Mouse (Mus musculus): ENCODE measurements around the gene Dgcr2. TPM values are rescaled to one million over a fixed set of nuclear protein-coding genes. Genes with fewer than 3 reads are reported as not detected.

Dgcr2 gene
- total and polyA plus RNA-seq, 2 experiments from 2014 or later: 94.0 to 178 TPM

DNA sequence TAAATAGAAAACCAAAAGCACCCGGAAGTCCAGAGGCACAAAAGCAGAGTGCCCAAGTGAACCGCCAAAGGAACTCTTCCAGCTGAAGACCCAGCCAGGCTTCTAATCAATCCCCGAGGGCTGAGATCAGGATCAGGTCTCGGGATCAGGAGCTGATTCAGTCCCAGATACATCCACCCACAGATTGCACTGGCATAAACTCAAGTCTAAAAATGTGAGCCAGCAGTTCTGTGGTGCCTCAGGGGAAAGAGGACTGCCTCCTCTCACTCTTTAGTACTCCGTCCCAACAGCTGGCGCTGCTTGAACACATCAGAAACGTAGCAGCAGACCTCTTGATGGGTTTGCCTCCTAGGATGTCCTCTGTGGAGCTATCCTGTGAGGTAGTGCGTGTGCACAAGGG, 81.8 kb downstream of the Dgcr2 start:
- H3K9me3 ChIP-seq (ENCODE audit: low read length): no peaks in the 10 kb centered on the region
- no peaks in the 10 kb centered on the region for H3K36me3 ChIP-seq (ENCODE audit: insufficient read depth, low read length)
- no peaks in the 10 kb centered on the region for H3K27me3 ChIP-seq (ENCODE audit: insufficient read depth, low read length)
- H3K27ac ChIP-seq (ENCODE audit: low read depth, low read length): peak overlapping the region; percentile 67
- DNase-seq (ENCODE audit: low spot score) (no peak), ATAC-seq (ENCODE audit: low FRiP score) (no peak)
- H3K4me2 ChIP-seq (ENCODE audit: low read depth, low read length, poor library complexity, severe bottlenecking): no peak overlapping the region
- WGBS: 78% methylated on average over 8 of the region's 8 CpGs
- TF ChIP-seq CTCF (IDR thresholded peaks at IDR 0.05): no peak
- peaks cover 8% of the 10 kb centered on the region; the same call in 1 of the 2 replicates for H3K4me1 ChIP-seq (ENCODE audit: insufficient read depth, low read length)
- no peak overlapping the region for H3K9ac ChIP-seq (replicated peaks; ENCODE audit: low read length, poor library complexity, severe bottlenecking)
- H3K4me3 ChIP-seq (ENCODE audit: low read depth, low read length): no peak overlapping the region

- peak; percentile 85 for ATAC-seq (ENCODE audit: low FRiP score)
- Histone ChIP-seq H3K27me3 (ENCODE audit: insufficient read depth, low read length) (no peaks in the 10 kb centered on the region), H3K9ac (replicated peaks; ENCODE audit: low read length, poor library complexity, severe bottlenecking) (peak overlapping the region; percentile 62), H3K36me3 (ENCODE audit: insufficient read depth, low read length) (no peaks in the 10 kb centered on the region), H3K9me3 (ENCODE audit: low read length) (no peaks in the 10 kb centered on the region), H3K4me3 (ENCODE audit: low read depth, low read length) (peak overlapping the region; percentile 41), H3K4me1 (ENCODE audit: insufficient read depth, low read length) (peaks cover 8% of the 10 kb centered on the region; the same call in 1 of the 2 replicates), H3K4me2 (ENCODE audit: low read depth, low read length, poor library complexity, severe bottlenecking) (peak overlapping the region; percentile 65), H3K27ac (ENCODE audit: low read depth, low read length) (peak overlapping the region; percentile 67)
- peak; percentile 72 for DNase-seq (ENCODE audit: low spot score)
- TF ChIP-seq CTCF (IDR thresholded peaks at IDR 0.05): peak; percentile 87
- WGBS: under 1% methylated on average over 63 of the region's 63 CpGs
Observed at GRCm38 (mm10) chr16:17815411-17816402, 82.7 kb downstream of the Dgcr2 start.

DNA sequence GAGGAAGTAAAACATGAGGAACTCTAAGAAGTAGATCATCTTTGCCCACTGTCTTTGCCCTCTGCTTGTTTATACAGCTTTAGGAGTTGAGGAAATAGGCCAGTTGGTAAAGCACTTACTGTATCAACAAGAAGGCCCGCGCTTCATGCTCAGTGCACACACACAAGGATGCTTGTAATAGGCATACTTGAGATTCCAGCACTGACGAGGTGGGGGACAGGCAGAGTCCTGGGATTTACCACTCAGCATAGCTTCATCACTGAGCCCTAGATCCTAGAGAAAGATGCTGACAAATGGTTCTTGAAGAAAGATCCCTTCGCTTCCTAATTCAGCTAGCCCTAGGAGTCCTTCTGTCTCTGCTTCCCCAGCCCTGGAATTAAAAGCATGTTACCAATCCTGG, 85.2 kb downstream of the Dgcr2 start:
- Histone ChIP-seq H3K27ac (ENCODE audit: low read depth, low read length) (no peak overlapping the region), H3K36me3 (ENCODE audit: insufficient read depth, low read length) (no peaks in the 10 kb centered on the region), H3K4me3 (ENCODE audit: low read depth, low read length) (no peak overlapping the region), H3K9me3 (ENCODE audit: low read length) (no peaks in the 10 kb centered on the region), H3K4me1 (ENCODE audit: insufficient read depth, low read length) (peaks cover 17% of the 10 kb centered on the region; the same call in 1 of the 2 replicates), H3K27me3 (ENCODE audit: insufficient read depth, low read length) (no peaks in the 10 kb centered on the region), H3K4me2 (ENCODE audit: low read depth, low read length, poor library complexity, severe bottlenecking) (no peak overlapping the region), H3K9ac (replicated peaks; ENCODE audit: low read length, poor library complexity, severe bottlenecking) (no peak overlapping the region)
- no peak for ATAC-seq (ENCODE audit: low FRiP score)
- no peak for DNase-seq (ENCODE audit: low spot score)
- TF ChIP-seq CTCF (IDR thresholded peaks at IDR 0.05): no peak
- 63% methylated on average over 4 of the region's 4 CpGs for WGBS

GRCm38 (mm10) chr16:17812120-17812519, 86.2 kb downstream of the Dgcr2 start:
- DNase-seq (ENCODE audit: low spot score) (peak; percentile 75), ATAC-seq (ENCODE audit: low FRiP score) (no peak)
- no peak overlapping the region for H3K9ac ChIP-seq (replicated peaks; ENCODE audit: low read length, poor library complexity, severe bottlenecking)
- peaks cover 20% of the 10 kb centered on the region; the same call in 1 of the 2 replicates for H3K4me1 ChIP-seq (ENCODE audit: insufficient read depth, low read length)
- no peaks in the 10 kb centered on the region for H3K36me3 ChIP-seq (ENCODE audit: insufficient read depth, low read length)
- no peaks in the 10 kb centered on the region for H3K27me3 ChIP-seq (ENCODE audit: insufficient read depth, low read length)
- no peaks in the 10 kb centered on the region for H3K9me3 ChIP-seq (ENCODE audit: low read length)
- H3K4me2 ChIP-seq (ENCODE audit: low read depth, low read length, poor library complexity, severe bottlenecking): no peak overlapping the region
- 8% methylated on average over 5 of the region's 5 CpGs for WGBS
- H3K4me3 ChIP-seq (ENCODE audit: low read depth, low read length): no peak overlapping the region
- peak; percentile 91 for TF ChIP-seq CTCF (IDR thresholded peaks at IDR 0.05)
- no peak overlapping the region for H3K27ac ChIP-seq (ENCODE audit: low read depth, low read length)

DNA sequence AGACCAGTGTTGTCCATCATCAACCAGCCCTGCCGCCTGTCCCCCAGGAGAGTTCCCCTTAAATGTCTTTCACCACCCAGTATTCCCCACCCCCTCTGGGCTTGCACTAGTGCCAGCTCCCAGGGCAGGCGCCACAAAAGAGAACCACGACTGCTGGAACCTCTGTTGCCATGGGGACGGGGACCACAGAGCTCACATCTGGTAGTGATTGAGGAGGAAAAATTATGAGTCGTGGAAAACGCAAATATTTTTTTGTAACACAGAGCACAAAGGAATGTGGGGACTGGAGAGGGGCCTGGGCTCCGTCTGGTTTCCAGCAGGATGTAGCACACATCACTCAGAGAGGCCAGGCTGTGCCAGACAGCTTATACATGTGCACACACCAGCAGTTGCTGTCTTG, 88.7 kb downstream of the Dgcr2 start:
- Histone ChIP-seq H3K27ac (ENCODE audit: low read depth, low read length) (peak overlapping the region; percentile 43; the same call in 1 of the 2 replicates), H3K4me3 (ENCODE audit: low read depth, low read length) (no peak overlapping the region), H3K4me1 (ENCODE audit: insufficient read depth, low read length) (peaks cover 20% of the 10 kb centered on the region), H3K4me2 (ENCODE audit: low read depth, low read length, poor library complexity, severe bottlenecking) (no peak overlapping the region), H3K36me3 (ENCODE audit: insufficient read depth, low read length) (no peaks in the 10 kb centered on the region), H3K9me3 (ENCODE audit: low read length) (no peaks in the 10 kb centered on the region), H3K27me3 (ENCODE audit: insufficient read depth, low read length) (peaks cover 11% of the 10 kb centered on the region), H3K9ac (replicated peaks; ENCODE audit: low read length, poor library complexity, severe bottlenecking) (no peak overlapping the region)
- DNase-seq (ENCODE audit: low spot score) (no peak), ATAC-seq (ENCODE audit: low FRiP score) (no peak)
- 13% methylated on average over 7 of the region's 7 CpGs for WGBS
- no peak for TF ChIP-seq CTCF (IDR thresholded peaks at IDR 0.05)

DNA sequence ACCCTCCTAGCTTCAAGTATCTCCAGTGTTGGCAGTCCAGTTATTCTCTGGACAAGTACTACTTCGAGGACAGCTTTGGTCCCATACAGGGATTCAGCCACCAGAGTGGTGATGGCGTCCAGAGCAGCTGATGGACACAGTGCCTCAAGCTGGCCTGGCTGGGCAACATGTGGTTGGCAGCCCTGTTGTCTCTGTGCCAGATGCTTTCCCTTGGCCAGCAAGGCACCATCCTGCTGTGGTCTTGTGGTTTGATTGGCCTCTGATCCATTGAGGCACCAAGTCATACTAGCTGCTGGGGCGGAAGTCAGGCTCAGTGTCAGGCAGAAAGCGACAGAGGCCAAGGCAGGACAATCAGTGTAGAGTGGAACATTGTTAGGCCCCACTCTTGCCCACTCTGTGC, 89.2 kb downstream of the Dgcr2 start:
- WGBS: 82% methylated on average over 4 of the region's 4 CpGs
- peaks cover 16% of the 10 kb centered on the region for H3K27me3 ChIP-seq (ENCODE audit: insufficient read depth, low read length)
- DNase-seq (ENCODE audit: low spot score) (no peak), ATAC-seq (ENCODE audit: low FRiP score) (no peak)
- H3K9ac ChIP-seq (replicated peaks; ENCODE audit: low read length, poor library complexity, severe bottlenecking): no peak overlapping the region
- peaks cover 25% of the 10 kb centered on the region for H3K4me1 ChIP-seq (ENCODE audit: insufficient read depth, low read length)
- TF ChIP-seq CTCF (IDR thresholded peaks at IDR 0.05): no peak
- H3K36me3 ChIP-seq (ENCODE audit: insufficient read depth, low read length): no peaks in the 10 kb centered on the region
- no peak overlapping the region for H3K4me3 ChIP-seq (ENCODE audit: low read depth, low read length)
- H3K9me3 ChIP-seq (ENCODE audit: low read length): no peaks in the 10 kb centered on the region
- H3K4me2 ChIP-seq (ENCODE audit: low read depth, low read length, poor library complexity, severe bottlenecking): no peak overlapping the region
- 0 out of 2 replicates have a peak overlapping the region, but pooled peaks have one; percentile 27 for H3K27ac ChIP-seq (ENCODE audit: low read depth, low read length)

Measured in midbrain, postnatal 0 days (tissue).